Mouse (Mus musculus): ENCODE results near the gene Aspdh. TPM values are rescaled to one million over a fixed set of nuclear protein-coding genes. Genes with fewer than 3 reads are reported as not detected.

The Aspdh gene
- polyA plus RNA-seq, 1 experiment from 2014 or later = not detected

- 65% methylated on average over 31 of the region's 31 CpGs for WGBS
- peaks cover 58% of the 10 kb centered on the region for H3K27me3 ChIP-seq (ENCODE audit: control insufficient read depth, insufficient read depth, low read length)
- H3K9me3 ChIP-seq (ENCODE audit: control insufficient read depth, low read length) = no peaks in the 10 kb centered on the region; the same call in 1 of the 2 replicates
- no peak overlapping the region for H3K27ac ChIP-seq (replicated peaks; ENCODE audit: low read depth, low read length)
- H3K4me3 ChIP-seq (ENCODE audit: low read depth, low read length) = no peak overlapping the region
- no peaks in the 10 kb centered on the region for H3K4me1 ChIP-seq (ENCODE audit: control insufficient read depth, insufficient read depth, low read length)
- DNase-seq (ENCODE audit: low spot score) = no peak
- H3K36me3 ChIP-seq (ENCODE audit: control insufficient read depth, insufficient read depth, low read length) = no peaks in the 10 kb centered on the region
- ATAC-seq (ENCODE audit: insufficient number of reproducible peaks, low FRiP score, low TSS enrichment, low read depth) = no peak
- H3K4me2 ChIP-seq (ENCODE audit: low read depth, severe bottlenecking) = no peak overlapping the region
- no peak overlapping the region for H3K9ac ChIP-seq (ENCODE audit: low read length)
Observed at GRCm38 (mm10) chr7:44460767-44461502, 4.3 kb upstream of the Aspdh start.

DNA sequence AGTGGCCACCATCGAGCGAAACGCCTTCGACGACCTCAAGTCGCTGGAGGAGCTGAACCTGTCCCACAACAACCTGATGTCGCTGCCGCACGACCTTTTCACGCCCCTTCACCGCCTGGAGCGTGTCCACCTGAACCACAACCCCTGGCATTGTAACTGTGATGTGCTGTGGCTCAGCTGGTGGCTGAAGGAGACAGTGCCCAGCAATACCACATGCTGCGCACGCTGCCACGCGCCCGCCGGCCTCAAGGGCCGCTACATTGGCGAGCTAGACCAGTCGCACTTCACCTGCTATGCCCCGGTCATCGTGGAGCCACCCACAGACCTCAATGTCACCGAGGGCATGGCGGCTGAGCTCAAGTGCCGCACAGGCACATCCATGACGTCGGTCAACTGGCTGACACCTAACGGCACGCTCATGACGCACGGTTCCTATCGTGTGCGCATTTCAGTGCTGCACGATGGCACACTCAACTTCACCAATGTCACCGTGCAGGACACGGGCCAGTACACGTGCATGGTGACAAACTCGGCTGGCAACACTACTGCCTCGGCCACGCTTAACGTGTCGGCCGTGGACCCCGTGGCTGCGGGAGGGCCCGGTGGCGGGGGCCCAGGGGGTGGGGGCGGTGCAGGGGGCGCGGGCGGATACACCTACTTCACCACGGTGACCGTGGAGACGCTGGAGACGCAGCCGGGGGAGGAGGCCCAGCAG is 3.5 kb upstream of the Aspdh start:
- ATAC-seq (ENCODE audit: insufficient number of reproducible peaks, low FRiP score, low TSS enrichment, low read depth) (no peak), DNase-seq (ENCODE audit: low spot score) (no peak)
- Histone ChIP-seq H3K27ac (replicated peaks; ENCODE audit: low read depth, low read length) (no peak overlapping the region), H3K4me1 (ENCODE audit: control insufficient read depth, insufficient read depth, low read length) (no peaks in the 10 kb centered on the region), H3K36me3 (ENCODE audit: control insufficient read depth, insufficient read depth, low read length) (no peaks in the 10 kb centered on the region), H3K4me2 (ENCODE audit: low read depth, severe bottlenecking) (peak overlapping the region; percentile 50; the same call in 1 of the 2 replicates), H3K9me3 (ENCODE audit: control insufficient read depth, low read length) (no peaks in the 10 kb centered on the region; the same call in 1 of the 2 replicates), H3K4me3 (ENCODE audit: low read depth, low read length) (peak overlapping the region; percentile 24), H3K27me3 (ENCODE audit: control insufficient read depth, insufficient read depth, low read length) (peaks cover 58% of the 10 kb centered on the region), H3K9ac (ENCODE audit: low read length) (no peak overlapping the region; the same call in 1 of the 2 replicates)
- 48% methylated on average over 57 of the region's 57 CpGs for WGBS

DNA sequence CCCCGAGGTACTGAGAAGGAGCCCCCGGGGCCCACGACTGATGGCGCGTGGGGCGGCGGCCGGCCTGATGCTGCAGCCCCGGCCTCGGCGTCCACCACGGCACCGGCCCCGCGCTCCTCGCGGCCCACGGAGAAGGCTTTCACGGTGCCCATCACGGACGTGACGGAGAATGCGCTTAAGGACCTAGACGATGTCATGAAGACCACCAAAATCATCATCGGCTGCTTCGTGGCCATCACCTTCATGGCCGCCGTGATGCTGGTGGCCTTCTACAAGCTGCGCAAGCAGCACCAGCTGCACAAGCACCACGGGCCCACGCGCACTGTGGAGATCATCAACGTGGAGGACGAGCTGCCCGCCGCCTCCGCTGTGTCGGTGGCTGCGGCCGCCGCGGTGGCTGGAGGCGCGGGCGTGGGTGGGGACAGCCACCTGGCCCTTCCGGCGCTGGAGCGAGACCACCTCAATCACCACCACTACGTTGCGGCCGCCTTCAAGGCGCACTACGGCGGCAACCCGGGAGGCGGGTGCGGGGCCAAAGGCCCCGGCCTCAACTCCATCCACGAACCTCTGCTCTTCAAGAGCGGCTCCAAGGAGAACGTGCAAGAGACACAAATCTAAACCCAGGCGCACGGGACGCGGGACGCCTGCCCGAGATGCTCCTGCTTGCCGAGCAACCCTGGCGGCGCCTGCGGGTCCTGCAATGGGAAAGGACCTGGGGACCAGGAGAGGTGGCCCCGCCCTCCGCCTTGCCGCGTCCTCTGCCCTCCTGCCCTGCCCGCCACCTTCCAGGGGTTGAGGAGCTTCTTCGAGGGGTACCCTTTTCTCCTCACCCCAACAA is 2.8 kb upstream of the Aspdh start:
- H3K27ac ChIP-seq (replicated peaks; ENCODE audit: low read depth, low read length) = no peak overlapping the region
- H3K4me1 ChIP-seq (ENCODE audit: control insufficient read depth, insufficient read depth, low read length) = peaks cover 4% of the 10 kb centered on the region; the same call in 1 of the 2 replicates
- 8% methylated on average over 77 of the region's 77 CpGs for WGBS
- no peak overlapping the region; the same call in 1 of the 2 replicates for H3K9ac ChIP-seq (ENCODE audit: low read length)
- H3K9me3 ChIP-seq (ENCODE audit: control insufficient read depth, low read length) = no peaks in the 10 kb centered on the region; the same call in 1 of the 2 replicates
- H3K27me3 ChIP-seq (ENCODE audit: control insufficient read depth, insufficient read depth, low read length) = peaks cover 57% of the 10 kb centered on the region
- no peaks in the 10 kb centered on the region for H3K36me3 ChIP-seq (ENCODE audit: control insufficient read depth, insufficient read depth, low read length)
- ATAC-seq (ENCODE audit: insufficient number of reproducible peaks, low FRiP score, low TSS enrichment, low read depth) (no peak), DNase-seq (ENCODE audit: low spot score) (peak; percentile 86)
- H3K4me2 ChIP-seq (ENCODE audit: low read depth, severe bottlenecking) = peak overlapping the region; percentile 50
- H3K4me3 ChIP-seq (ENCODE audit: low read depth, low read length) = peak overlapping the region; percentile 24

DNA sequence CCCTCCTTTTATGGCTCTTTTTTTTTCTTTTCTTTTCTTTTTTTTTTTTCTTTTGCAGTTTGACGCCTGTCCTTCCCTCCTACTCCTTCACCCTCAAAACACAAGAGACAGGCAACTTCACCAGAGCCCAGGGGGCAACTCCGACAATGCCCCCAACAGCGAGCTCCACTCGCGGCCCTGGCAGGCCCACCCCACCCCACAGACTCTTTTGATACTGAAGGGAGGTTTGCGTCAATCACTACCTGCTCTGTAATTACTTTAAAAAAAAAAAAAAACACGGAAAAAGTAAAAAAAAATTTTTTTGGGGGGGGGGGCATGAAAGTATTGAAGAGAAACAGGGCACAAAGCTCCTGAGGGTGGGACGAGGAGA is 2.1 kb upstream of the Aspdh start:
- no peaks in the 10 kb centered on the region for H3K36me3 ChIP-seq (ENCODE audit: control insufficient read depth, insufficient read depth, low read length)
- H3K9ac ChIP-seq (ENCODE audit: low read length) = no peak overlapping the region
- ATAC-seq (ENCODE audit: insufficient number of reproducible peaks, low FRiP score, low TSS enrichment, low read depth) (no peak), DNase-seq (ENCODE audit: low spot score) (no peak)
- peaks cover 4% of the 10 kb centered on the region; the same call in 1 of the 2 replicates for H3K4me1 ChIP-seq (ENCODE audit: control insufficient read depth, insufficient read depth, low read length)
- H3K4me2 ChIP-seq (ENCODE audit: low read depth, severe bottlenecking) = peak overlapping the region; percentile 50; the same call in 1 of the 2 replicates
- no peak overlapping the region for H3K4me3 ChIP-seq (ENCODE audit: low read depth, low read length)
- no peak overlapping the region for H3K27ac ChIP-seq (replicated peaks; ENCODE audit: low read depth, low read length)
- WGBS = 20% methylated on average over 8 of the region's 8 CpGs
- peaks cover 56% of the 10 kb centered on the region for H3K27me3 ChIP-seq (ENCODE audit: control insufficient read depth, insufficient read depth, low read length)
- H3K9me3 ChIP-seq (ENCODE audit: control insufficient read depth, low read length) = no peaks in the 10 kb centered on the region; the same call in 1 of the 2 replicates

GRCm38 (mm10) chr7:44463556-44464225 is 1.5 kb upstream of the Aspdh start:
- Histone ChIP-seq H3K4me1 (ENCODE audit: control insufficient read depth, insufficient read depth, low read length) (peaks cover 7% of the 10 kb centered on the region; the same call in 1 of the 2 replicates), H3K9ac (ENCODE audit: low read length) (no peak overlapping the region), H3K27me3 (ENCODE audit: control insufficient read depth, insufficient read depth, low read length) (peaks cover 56% of the 10 kb centered on the region), H3K4me3 (ENCODE audit: low read depth, low read length) (no peak overlapping the region), H3K4me2 (ENCODE audit: low read depth, severe bottlenecking) (no peak overlapping the region), H3K27ac (replicated peaks; ENCODE audit: low read depth, low read length) (no peak overlapping the region), H3K36me3 (ENCODE audit: control insufficient read depth, insufficient read depth, low read length) (no peaks in the 10 kb centered on the region), H3K9me3 (ENCODE audit: control insufficient read depth, low read length) (no peaks in the 10 kb centered on the region)
- WGBS = 80% methylated on average over 10 of the region's 10 CpGs
- ATAC-seq (ENCODE audit: insufficient number of reproducible peaks, low FRiP score, low TSS enrichment, low read depth) (no peak), DNase-seq (ENCODE audit: low spot score) (no peak)

GRCm38 (mm10) chr7:44464511-44464910 is 680 bp upstream of the Aspdh start:
- H3K9ac ChIP-seq (ENCODE audit: low read length) = no peak overlapping the region
- peaks cover 7% of the 10 kb centered on the region; the same call in 1 of the 2 replicates for H3K4me1 ChIP-seq (ENCODE audit: control insufficient read depth, insufficient read depth, low read length)
- H3K4me3 ChIP-seq (ENCODE audit: low read depth, low read length) = no peak overlapping the region
- H3K27ac ChIP-seq (replicated peaks; ENCODE audit: low read depth, low read length) = no peak overlapping the region
- ATAC-seq (ENCODE audit: insufficient number of reproducible peaks, low FRiP score, low TSS enrichment, low read depth) = no peak
- H3K4me2 ChIP-seq (ENCODE audit: low read depth, severe bottlenecking) = no peak overlapping the region
- no peaks in the 10 kb centered on the region for H3K9me3 ChIP-seq (ENCODE audit: control insufficient read depth, low read length)
- DNase-seq (ENCODE audit: low spot score) = no peak
- H3K36me3 ChIP-seq (ENCODE audit: control insufficient read depth, insufficient read depth, low read length) = no peaks in the 10 kb centered on the region
- H3K27me3 ChIP-seq (ENCODE audit: control insufficient read depth, insufficient read depth, low read length) = peaks cover 48% of the 10 kb centered on the region
- WGBS = 35% methylated on average over 4 of the region's 4 CpGs

- Histone ChIP-seq H3K9ac (ENCODE audit: low read length) (peak overlapping the region; percentile 27; the same call in 1 of the 2 replicates), H3K4me3 (ENCODE audit: low read depth, low read length) (no peak overlapping the region), H3K27me3 (ENCODE audit: control insufficient read depth, insufficient read depth, low read length) (peaks cover 30% of the 10 kb centered on the region), H3K27ac (replicated peaks; ENCODE audit: low read depth, low read length) (no peak overlapping the region), H3K9me3 (ENCODE audit: control insufficient read depth, low read length) (no peaks in the 10 kb centered on the region), H3K4me2 (ENCODE audit: low read depth, severe bottlenecking) (no peak overlapping the region), H3K36me3 (ENCODE audit: control insufficient read depth, insufficient read depth, low read length) (no peaks in the 10 kb centered on the region), H3K4me1 (ENCODE audit: control insufficient read depth, insufficient read depth, low read length) (peaks cover 7% of the 10 kb centered on the region; the same call in 1 of the 2 replicates)
- 85% methylated on average over 10 of the region's 10 CpGs for WGBS
- DNase-seq (ENCODE audit: low spot score) (no peak), ATAC-seq (ENCODE audit: insufficient number of reproducible peaks, low FRiP score, low TSS enrichment, low read depth) (no peak)
Observed at GRCm38 (mm10) chr7:44466006-44466887, 1.1 kb downstream of the Aspdh start.

Data from limb, embryonic 11.5 days (tissue).